Mouse (Mus musculus) left cerebral cortex, postnatal 25 days (tissue): ENCODE measurements around the gene Tiprl. TPM values are rescaled to one million over a fixed set of nuclear protein-coding genes. Genes with fewer than 3 reads are reported as not detected.
A peak's percentile ranks its signal among the peaks of the same experiment; 100 is the strongest.

Source experiments
- DNase-seq, 2 experiments: peaks; one replicate each; pipeline ENCODE4 v3.0.0; 2022; ENCODE audit warnings: low spot score in 2 of 2, mixed read lengths in 1 of 2
- intact Hi-C: fragments of 180-260 bp; cut with DNase I; formaldehyde crosslinking; loops from one replicate; pipeline ENCODE4 v1.15.1; 2025
- total RNA-seq, 2 experiments: library from RNA; stranded (reverse); gene quantifications; 2 replicates each; pipeline ENCODE4 v1.2.3; 2021

Tiprl gene
- total RNA-seq: 10 to 100 TPM; 59.0 to 60.6 TPM

DNA sequence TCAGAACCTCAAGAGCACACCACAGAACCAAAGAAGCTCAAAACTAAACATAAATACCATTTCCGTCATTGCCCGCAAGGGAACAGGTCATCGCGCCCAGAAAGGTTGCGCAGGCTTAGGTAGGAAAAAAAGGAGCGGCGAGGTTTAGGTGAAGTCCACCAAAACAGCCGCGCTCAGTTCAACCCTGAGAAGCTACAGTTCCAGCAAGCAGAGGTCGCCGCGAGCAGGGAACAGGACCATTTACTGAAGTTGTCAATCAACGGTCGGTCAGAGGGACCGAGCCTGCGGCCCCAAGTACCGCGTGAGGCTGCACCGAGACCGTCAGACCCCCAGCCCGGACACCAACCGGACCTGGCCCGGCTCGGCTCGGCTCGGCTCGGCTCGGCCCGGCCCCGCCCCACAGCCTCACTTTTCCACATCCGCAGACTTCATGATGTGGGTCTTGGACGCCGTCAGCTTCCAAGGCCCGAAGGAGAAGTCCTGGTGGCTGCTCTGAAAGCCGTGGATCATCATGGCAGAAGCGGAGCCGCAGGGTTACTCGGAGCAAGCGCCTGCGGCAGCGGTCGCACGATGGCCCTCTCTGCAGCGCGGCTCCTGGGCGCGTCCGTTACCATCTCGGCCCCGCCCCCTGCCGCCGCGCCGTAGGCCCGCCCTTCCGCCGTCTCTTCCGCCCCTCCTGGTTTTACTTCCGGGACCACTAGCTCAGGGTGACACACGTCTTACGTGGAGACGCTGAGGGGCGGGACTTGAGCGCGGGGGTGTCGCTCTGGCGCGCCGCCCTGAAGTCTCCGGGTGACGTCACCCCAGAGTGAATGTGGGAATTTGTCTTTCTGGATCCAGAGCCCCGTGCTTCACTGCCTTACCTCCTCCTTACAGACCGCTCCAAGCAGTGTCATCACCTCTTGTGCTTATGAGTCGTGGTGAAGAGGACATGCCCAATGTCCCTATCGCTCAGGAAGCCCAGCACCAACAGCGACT, at the start of gene Tiprl:
Tiprl (minus strand) TSS at position 676 of the 978 bp plus-strand sequence.
- intact Hi-C loops: loop anchor here (1.0 to 5.0 kb wide), 2 partner anchors 84 to 226 kb away; partner anchors contain the start of genes Dcaf6 and Mpc2

DNA sequence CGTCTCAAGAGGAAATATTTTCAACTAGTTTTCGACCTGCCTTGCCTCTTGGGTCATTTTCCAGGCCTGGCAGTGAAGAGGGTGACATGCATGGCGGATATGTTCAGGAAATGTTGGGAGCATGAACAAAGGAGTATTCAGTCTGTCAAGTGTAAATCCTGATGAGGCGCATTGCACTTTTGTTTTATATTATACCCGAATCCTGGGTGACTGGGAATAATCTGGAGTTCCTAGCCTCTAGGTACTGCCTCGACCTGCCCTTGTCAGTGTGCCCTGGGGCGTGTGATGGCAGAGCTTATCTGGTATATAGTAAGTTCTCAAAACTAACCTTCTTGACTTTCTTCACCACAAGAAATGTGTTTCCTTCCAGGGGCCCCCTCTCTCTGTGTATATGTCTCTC, 47.3 kb upstream of the Tiprl start:
- intact Hi-C loops: no loop called here
- DNase-seq: no peak

More for the DNA sequence above, at the start of gene Tiprl:
- DNase-seq: peak; percentile 98 to 99

DNA sequence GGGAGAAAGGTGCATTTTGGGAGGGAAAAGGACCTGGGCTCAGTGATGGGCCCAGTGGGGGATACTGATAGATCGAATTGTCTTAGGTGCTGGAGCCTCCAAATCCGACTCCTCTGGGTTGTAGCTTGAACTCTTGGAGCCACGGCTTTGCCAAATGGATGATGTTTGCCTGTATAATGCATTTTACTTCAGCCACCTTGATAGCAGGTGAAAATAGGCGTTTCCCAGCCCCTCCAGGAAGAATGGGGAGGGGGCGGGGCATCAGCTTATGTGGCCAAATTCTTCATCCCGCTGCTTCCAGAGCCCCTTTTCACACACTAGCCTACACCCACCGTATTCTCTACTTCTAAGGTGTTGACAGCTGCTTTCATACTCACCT, 46.2 kb upstream of the Tiprl start:
- intact Hi-C loops: no loop called here
- no peak for DNase-seq

DNA sequence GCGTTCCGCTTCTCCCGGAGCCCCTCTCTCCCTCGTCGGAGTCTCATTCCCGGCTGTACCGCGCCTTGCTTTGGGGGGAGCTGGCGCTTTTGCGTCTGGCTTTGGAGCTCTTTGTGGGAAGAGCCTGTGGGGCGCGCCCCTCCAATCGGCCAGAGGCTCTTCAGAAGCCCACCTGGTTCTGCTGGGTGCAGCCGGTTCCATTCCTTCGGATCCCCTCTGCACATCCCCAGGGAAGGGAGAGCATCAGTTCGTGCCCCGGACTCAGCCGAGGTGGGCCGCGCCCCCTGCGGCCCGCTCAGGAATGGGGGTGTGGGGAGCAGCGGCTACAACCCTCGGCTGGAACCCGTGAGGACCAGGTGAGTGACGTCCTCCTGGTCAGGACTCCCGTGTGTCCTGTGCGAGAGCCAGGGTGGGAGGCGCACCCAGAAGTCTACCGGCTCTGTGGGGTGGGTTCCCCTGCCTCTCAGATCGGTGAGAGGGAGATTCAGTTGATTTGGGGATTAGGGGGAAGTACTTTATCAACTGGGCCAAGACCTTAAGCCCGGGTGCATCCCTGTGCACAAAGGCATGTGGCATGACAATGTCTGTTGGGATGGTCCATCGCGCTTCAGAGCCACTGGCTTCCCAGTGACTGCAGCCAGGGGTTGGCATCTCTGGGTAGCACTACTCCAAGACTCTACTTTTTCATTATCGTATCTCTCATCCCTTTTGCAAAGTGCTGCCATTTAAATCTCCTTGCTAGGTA, 45.6 kb upstream of the Tiprl start:
- DNase-seq: no peak
- intact Hi-C loops: no loop called here

GRCm38 (mm10) chr1:165281351-165282221, 44.8 kb upstream of the Tiprl start:
- intact Hi-C loops: no loop called here
- peak; percentile 15 to 50 for DNase-seq

DNA sequence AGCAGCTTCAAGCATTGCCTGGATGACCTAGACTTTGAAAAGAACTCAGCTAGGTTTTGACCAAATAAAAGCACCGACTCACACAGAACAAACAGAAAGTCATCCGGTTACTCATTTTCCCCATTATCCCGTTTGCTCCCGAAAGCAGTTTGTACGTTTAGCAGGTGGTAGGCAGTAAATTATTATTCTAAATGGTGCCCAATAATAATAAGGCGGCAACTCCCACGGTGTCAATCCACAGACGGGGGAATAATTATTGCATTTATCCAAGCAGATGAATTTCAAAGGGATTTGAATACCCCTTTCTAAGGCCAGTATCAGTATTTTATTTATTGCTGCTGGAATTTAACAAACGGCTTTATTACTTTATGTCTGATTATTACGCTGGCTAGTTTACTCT, 43.9 kb upstream of the Tiprl start:
- DNase-seq: no peak
- intact Hi-C loops: no loop called here

DNA sequence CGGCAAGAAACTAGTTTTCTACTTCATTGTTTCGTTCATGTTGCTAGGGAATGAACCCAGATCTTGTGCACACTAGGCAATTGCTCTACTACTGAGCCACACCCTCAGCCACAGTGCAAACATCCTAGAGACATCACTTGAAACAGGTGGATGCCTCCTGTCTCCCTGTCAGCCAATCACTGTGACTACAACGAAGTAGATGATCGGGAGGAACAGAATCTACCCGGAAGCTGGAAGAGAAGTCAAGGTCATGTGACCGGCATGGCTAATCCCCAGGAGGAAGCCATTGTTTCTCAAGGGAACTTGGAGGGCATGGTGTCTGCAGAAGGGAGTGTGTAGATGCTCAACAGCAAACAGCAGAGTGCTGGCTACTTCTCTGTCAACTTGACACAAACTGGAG, 38.1 kb upstream of the Tiprl start:
- intact Hi-C loops: no loop called here
- DNase-seq: no peak

- intact Hi-C loops: loop anchor here (2.0 kb wide), 1 partner anchor 69 kb away; no protein-coding TSS in a partner anchor
- no peak for DNase-seq
These were observed 15.4 kb upstream of the Tiprl start for GRCm38 (mm10) chr1:165252027-165252671.

DNA sequence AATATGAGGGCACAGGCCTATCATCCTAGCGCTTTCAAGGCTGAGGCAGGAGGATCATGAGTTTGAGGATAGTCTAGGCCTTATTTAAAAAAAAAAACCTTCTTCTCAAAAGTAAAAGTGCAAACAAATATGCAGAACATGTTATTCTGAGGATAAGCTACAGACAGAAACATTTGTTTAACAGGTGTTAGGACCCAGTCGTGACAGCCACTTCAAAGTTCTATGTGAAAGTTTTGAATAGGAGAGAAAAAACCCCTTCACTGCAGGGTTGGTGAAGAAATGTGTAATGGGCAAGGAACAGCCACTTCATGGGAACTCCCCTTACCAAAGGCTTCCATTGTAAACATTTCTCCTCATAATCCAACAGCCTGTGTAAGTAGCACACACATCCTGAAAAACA, 13.8 kb upstream of the Tiprl start:
- intact Hi-C loops: no loop called here
- DNase-seq: no peak

GRCm38 (mm10) chr1:165248842-165249241, 12.0 kb upstream of the Tiprl start:
- intact Hi-C loops: loop anchor here (5.0 kb wide), 1 partner anchor 208 kb away; no protein-coding TSS in a partner anchor
- no peak for DNase-seq

DNA sequence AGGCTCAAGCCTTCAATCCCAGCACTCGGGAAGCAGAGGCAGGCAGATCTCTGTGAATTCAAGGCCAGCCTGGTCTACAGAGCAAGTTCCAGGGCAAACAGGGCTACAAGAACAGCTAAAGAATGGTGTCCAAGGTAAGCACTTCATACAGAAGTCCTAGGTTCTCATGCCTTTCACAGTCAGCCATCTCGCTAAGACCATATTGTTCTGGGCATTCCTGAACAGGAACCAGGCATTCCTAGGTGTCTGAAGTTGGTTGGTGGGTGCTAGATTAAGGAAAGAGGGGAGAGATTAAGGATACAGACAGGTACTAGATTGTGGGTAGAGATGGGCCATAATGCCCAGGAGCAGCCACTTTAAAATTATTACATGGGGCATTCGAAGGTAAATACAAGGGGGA, 11.0 kb upstream of the Tiprl start:
- no peak for DNase-seq
- intact Hi-C loops: loop anchor here (5.0 kb wide), 1 partner anchor 210 kb away; no protein-coding TSS in a partner anchor

- intact Hi-C loops: loop anchor here (5.0 kb wide), 1 partner anchor 210 kb away; no protein-coding TSS in a partner anchor
- DNase-seq: no peak
These were observed 10.3 kb upstream of the Tiprl start for GRCm38 (mm10) chr1:165247085-165247484.

GRCm38 (mm10) chr1:165246587-165246986, 9.8 kb upstream of the Tiprl start:
- DNase-seq: no peak
- intact Hi-C loops: loop anchor here (5.0 kb wide), 1 partner anchor 211 kb away; no protein-coding TSS in a partner anchor

GRCm38 (mm10) chr1:165235846-165236245, 950 bp downstream of the Tiprl start:
- no peak for DNase-seq
- intact Hi-C loops: loop anchor here (1.0 to 5.0 kb wide), 2 partner anchors 84 to 226 kb away; partner anchors contain the start of genes Dcaf6 and Mpc2

GRCm38 (mm10) chr1:165233806-165234205, 3.0 kb downstream of the Tiprl start:
- DNase-seq: no peak
- intact Hi-C loops: no loop called here

GRCm38 (mm10) chr1:165230691-165231090, 6.1 kb downstream of the Tiprl start:
- intact Hi-C loops: no loop called here
- no peak for DNase-seq

GRCm38 (mm10) chr1:165229577-165229976, 7.2 kb downstream of the Tiprl start:
- intact Hi-C loops: no loop called here

DNA sequence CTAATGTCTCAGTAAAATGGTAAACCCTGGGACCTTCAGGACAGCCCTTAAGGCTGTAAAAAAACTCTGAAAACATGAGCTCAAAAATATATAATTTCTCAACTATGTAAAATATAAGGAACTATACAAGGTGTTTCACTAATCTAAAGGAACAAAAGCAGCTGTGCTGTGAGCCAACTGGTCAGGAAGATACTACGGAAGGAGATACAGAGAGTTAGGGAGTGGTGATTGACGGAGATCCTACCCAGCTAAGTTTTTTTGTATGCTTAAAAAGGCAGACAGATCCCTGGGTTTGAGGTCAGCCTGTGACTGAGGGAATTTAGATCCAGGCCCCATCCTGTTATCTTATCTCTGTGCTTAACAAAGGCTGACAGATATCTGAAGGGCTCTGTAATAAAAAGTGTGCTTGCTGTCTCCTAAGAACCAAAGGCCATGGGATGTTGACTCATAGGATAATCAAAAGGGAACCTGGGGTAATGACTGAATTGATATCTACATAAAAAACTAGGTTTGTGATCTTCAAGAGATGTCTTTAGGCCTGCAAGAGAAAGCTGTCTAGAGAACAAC, 19.7 kb downstream of the Tiprl start:
- DNase-seq: no peak
- intact Hi-C loops: no loop called here

More at GRCm38 (mm10) chr1:165229577-165229976, 7.2 kb downstream of the Tiprl start:
- no peak for DNase-seq
